8 mouse cellular contexts compared by ENCODE assay signal in genomic region chr11:120261416-120262355, GRCm38 (mm10). TPM values are rescaled to one million over a fixed set of nuclear protein-coding genes. Genes with fewer than 3 reads are reported as not detected.
A peak's percentile ranks its signal among the peaks of the same experiment; 100 is the strongest.
DNase-seq lines count a peak whose midpoint lies in the region; ATAC-seq and TF ChIP-seq lines count a peak whose summit lies in the region.

No protein-coding gene starts in this region.

- H3K4me2 ChIP-seq in forebrain, embryonic 12.5 days, result 0 out of 2 replicates have a peak overlapping the region, but pooled peaks have one; percentile 8
- peak overlapping the region; percentile 42 for H3K4me2 ChIP-seq in heart, embryonic 15.5 days
- peak overlapping the region; percentile 18 for H3K4me2 ChIP-seq in neural tube, embryonic 12.5 days (replicated peaks)

- no peaks in the 10 kb centered on the region; the same call in 1 of the 2 replicates for H3K27me3 ChIP-seq in forebrain, embryonic 12.5 days
- no peaks in the 10 kb centered on the region for H3K27me3 ChIP-seq in heart, embryonic 15.5 days
- H3K27me3 ChIP-seq in liver, adult 2 months (ENCODE audit: control insufficient read depth, insufficient read depth, low read length), result no peaks in the 10 kb centered on the region
- H3K27me3 ChIP-seq in neural tube, embryonic 12.5 days (replicated peaks), result no peaks in the 10 kb centered on the region; the same call in 1 of the 2 replicates
- H3K27me3 ChIP-seq in thymus, adult 2 months (ENCODE audit: control insufficient read depth, insufficient read depth, low read length), result no peaks in the 10 kb centered on the region

- H3K36me3 ChIP-seq in forebrain, embryonic 12.5 days (replicated peaks), result peaks cover 35% of the 10 kb centered on the region
- H3K36me3 ChIP-seq in heart, embryonic 15.5 days, result no peaks in the 10 kb centered on the region
- H3K36me3 ChIP-seq in liver, adult 2 months (ENCODE audit: control insufficient read depth, insufficient read depth, low read length), result no peaks in the 10 kb centered on the region
- H3K36me3 ChIP-seq in neural tube, embryonic 12.5 days, result peaks cover 10% of the 10 kb centered on the region
- H3K36me3 ChIP-seq in thymus, adult 2 months (ENCODE audit: control insufficient read depth, insufficient read depth, low read length), result no peaks in the 10 kb centered on the region

- no peaks in the 10 kb centered on the region for H3K9me3 ChIP-seq in forebrain, embryonic 12.5 days
- H3K9me3 ChIP-seq in heart, embryonic 15.5 days (replicated peaks), result no peaks in the 10 kb centered on the region
- no peaks in the 10 kb centered on the region for H3K9me3 ChIP-seq in neural tube, embryonic 12.5 days

- no peak for TF ChIP-seq CTCF in liver, adult 2 months (IDR thresholded peaks at IDR 0.05; ENCODE audit: low read depth, low read length)
- TF ChIP-seq CTCF in thymus, adult 2 months (IDR thresholded peaks at IDR 0.05; ENCODE audit: borderline replicate concordance, control insufficient read depth, extremely low read depth, insufficient read depth, low read length, poor library complexity), result no peak

- no peak for TF ChIP-seq POLR2A in liver, adult 2 months (IDR thresholded peaks at IDR 0.05; ENCODE audit: extremely low read depth, insufficient read depth, low read length)
- TF ChIP-seq POLR2A in thymus, adult 2 months (IDR thresholded peaks at IDR 0.05; ENCODE audit: control insufficient read depth, extremely low read depth, insufficient read depth, low read length, poor library complexity), result no peak

- no peak overlapping the region for H3K9ac ChIP-seq in forebrain, embryonic 12.5 days
- 0 out of 2 replicates have a peak overlapping the region, but pooled peaks have one; percentile 8 for H3K9ac ChIP-seq in heart, embryonic 15.5 days
- no peak overlapping the region for H3K9ac ChIP-seq in liver, adult 2 months (ENCODE audit: low read depth, low read length)
- H3K9ac ChIP-seq in neural tube, embryonic 12.5 days, result no peak overlapping the region

- peak; percentile 94 for DNase-seq in retina, postnatal 1 day
- no peak for DNase-seq in retina, embryonic 14.5 days (ENCODE audit: low spot score)
- peak; percentile 97 for DNase-seq in kidney, postnatal 14 days
- peak; percentile 77 for DNase-seq in liver, adult 2 months (ENCODE audit: extremely low read depth, low read depth, low spot score)
- DNase-seq in thymus, adult 2 months, result peak; percentile 36

- H3K4me1 ChIP-seq in forebrain, embryonic 12.5 days, result peaks cover 99% of the 10 kb centered on the region
- peaks cover 83% of the 10 kb centered on the region for H3K4me1 ChIP-seq in heart, embryonic 15.5 days (replicated peaks)
- peaks cover 18% of the 10 kb centered on the region for H3K4me1 ChIP-seq in liver, adult 2 months (ENCODE audit: control insufficient read depth, insufficient read depth, low read length)
- H3K4me1 ChIP-seq in neural tube, embryonic 12.5 days, result peaks cover 95% of the 10 kb centered on the region
- H3K4me1 ChIP-seq in thymus, adult 2 months (replicated peaks; ENCODE audit: control insufficient read depth, insufficient read depth, low read length), result peaks cover 18% of the 10 kb centered on the region

- peaks cover 19% of the 10 kb centered on the region for H3K79me2 ChIP-seq in liver, adult 2 months (ENCODE audit: control insufficient read depth, insufficient read depth, low read length)

- peak overlapping the region; percentile 68 for H3K27ac ChIP-seq in forebrain, embryonic 12.5 days
- peak overlapping the region; percentile 88 for H3K27ac ChIP-seq in heart, embryonic 15.5 days
- H3K27ac ChIP-seq in liver, adult 2 months (replicated peaks; ENCODE audit: insufficient read depth, low read depth, low read length), result peak overlapping the region; percentile 14
- peak overlapping the region; percentile 33 for H3K27ac ChIP-seq in neural tube, embryonic 12.5 days
- no peak overlapping the region for H3K27ac ChIP-seq in thymus, adult 2 months (ENCODE audit: control insufficient read depth, insufficient read depth, low read length)

- WGBS in forebrain, embryonic 12.5 days, result 37% methylated on average over 20 of the region's 20 CpGs
- WGBS in heart, embryonic 15.5 days, result 17% methylated on average over 20 of the region's 20 CpGs
- 15% methylated on average over 20 of the region's 20 CpGs for WGBS in liver, adult 2 months
- 44% methylated on average over 20 of the region's 20 CpGs for WGBS in neural tube, embryonic 12.5 days
- 21% methylated on average over 20 of the region's 20 CpGs for WGBS in thymus, adult 2 months

- peak; percentile 73 for ATAC-seq in forebrain, embryonic 12.5 days (ENCODE audit: low FRiP score)
- peak; percentile 85 for ATAC-seq in heart, embryonic 15.5 days (replicated peaks; ENCODE audit: insufficient number of reproducible peaks, insufficient read depth, low FRiP score, low read depth)
- peak; percentile 83 for ATAC-seq in neural tube, embryonic 12.5 days (ENCODE audit: low FRiP score, low read depth)

- no peak overlapping the region for H3K4me3 ChIP-seq in forebrain, embryonic 12.5 days (replicated peaks)
- no peak overlapping the region for H3K4me3 ChIP-seq in heart, embryonic 15.5 days
- H3K4me3 ChIP-seq in liver, adult 2 months (ENCODE audit: insufficient read depth, low read depth, low read length), result no peak overlapping the region
- no peak overlapping the region for H3K4me3 ChIP-seq in neural tube, embryonic 12.5 days
- H3K4me3 ChIP-seq in thymus, adult 2 months (ENCODE audit: control insufficient read depth, insufficient read depth, low read length), result no peak overlapping the region

RNA-seq across cellular contexts. Expression of gene Bahcc1, which starts 28.9 kb away (rescaled TPM):
- polyA plus RNA-seq in forebrain, embryonic 12.5 days (2016; fragmentation: Nextera tagmentation; extraction: Ambion mirVana), result 23.5 and 24.0 TPM in 2 replicates
- polyA plus RNA-seq in heart, embryonic 15.5 days (2015; fragmentation: Nextera tagmentation; extraction: Ambion mirVana), result 4.2 and 5.7 TPM in 2 replicates
- total RNA-seq in liver, adult 2 months (2014; rRNA removed), result 1.2 and 1.5 TPM in 2 replicates
- 3.4 and 3.5 TPM in 2 replicates for polyA plus RNA-seq in liver, adult 2 months (2012; rRNA removed)
- 21.6 and 22.8 TPM in 2 replicates for polyA plus RNA-seq in neural tube, embryonic 12.5 days (2016; fragmentation: Nextera tagmentation; extraction: Ambion mirVana)
- 11.0 and 15.1 TPM in 2 replicates for polyA plus RNA-seq in thymus, adult 2 months (2012; rRNA removed)
